ENCODE assay signal across 8 mouse cellular contexts in genomic region chr8:46739956-46740512, GRCm38 (mm10). TPM values are rescaled to one million over a fixed set of nuclear protein-coding genes. Genes with fewer than 3 reads are reported as not detected.
DNase-seq lines count a peak whose midpoint lies in the region; ATAC-seq and TF ChIP-seq lines count a peak whose summit lies in the region.

No protein-coding gene starts in this region.

- H3K36me3 ChIP-seq in forebrain, embryonic 14.5 days (ENCODE audit: control insufficient read depth, insufficient read depth, low read length) = no peaks in the 10 kb centered on the region
- no peaks in the 10 kb centered on the region for H3K36me3 ChIP-seq in intestine, embryonic 16.5 days (ENCODE audit: control insufficient read depth, insufficient read depth, low read length)
- H3K36me3 ChIP-seq in liver, embryonic 14.5 days (replicated peaks; ENCODE audit: control insufficient read depth, insufficient read depth, low read depth) = no peaks in the 10 kb centered on the region

- TF ChIP-seq CTCF in liver, embryonic 14.5 days (IDR thresholded peaks at IDR 0.05; ENCODE audit: low read depth) = no peak

- peak; percentile 45 for DNase-seq in layer of hippocampus, adult 11-12 months (ENCODE audit: low spot score)
- DNase-seq in layer of hippocampus, adult 9-10 months (ENCODE audit: low spot score) = no peak
- DNase-seq in T-cell, adult 2 months (ENCODE audit: low spot score) = peak; percentile 54
- peak; percentile 29 for DNase-seq in forebrain, embryonic 14.5 days (ENCODE audit: low spot score)
- no peak for DNase-seq in liver, embryonic 14.5 days (ENCODE audit: low read depth in 3 of 3, low spot score in 3 of 3)
- peak; percentile 32 for DNase-seq in skeletal muscle tissue, adult 2 months (ENCODE audit: low read depth, low spot score)
- no peak for DNase-seq in cerebellum, adult 9-11 months

- peaks cover 5% of the 10 kb centered on the region; the same call in 1 of the 2 replicates for H3K4me1 ChIP-seq in forebrain, embryonic 14.5 days (ENCODE audit: control insufficient read depth, insufficient read depth, low read length)
- H3K4me1 ChIP-seq in intestine, embryonic 16.5 days (ENCODE audit: control insufficient read depth, insufficient read depth, low read length) = peaks cover 27% of the 10 kb centered on the region
- H3K4me1 ChIP-seq in liver, embryonic 14.5 days (replicated peaks; ENCODE audit: control insufficient read depth in 2 of 2, insufficient read depth in 2 of 2, low read length in 1 of 2) = peaks cover 19 to 35% of the 10 kb centered on the region in 2 experiments

- H3K9ac ChIP-seq in forebrain, embryonic 14.5 days (ENCODE audit: low read length) = peak overlapping the region; percentile 97
- peak overlapping the region; percentile 99 for H3K9ac ChIP-seq in intestine, embryonic 16.5 days (ENCODE audit: low read depth, low read length)
- peak overlapping the region; percentile 92 for H3K9ac ChIP-seq in liver, embryonic 14.5 days (replicated peaks)

- peak overlapping the region; percentile 74 for H3K27ac ChIP-seq in forebrain, embryonic 14.5 days (ENCODE audit: low read depth, low read length)
- peak overlapping the region; percentile 96 for H3K27ac ChIP-seq in intestine, embryonic 16.5 days (ENCODE audit: low read length)
- peak overlapping the region; percentile 86 for H3K27ac ChIP-seq in liver, embryonic 14.5 days

- H3K9me3 ChIP-seq in forebrain, embryonic 14.5 days (replicated peaks; ENCODE audit: control insufficient read depth, low read length) = peaks cover 4% of the 10 kb centered on the region; the same call in 1 of the 2 replicates
- H3K9me3 ChIP-seq in intestine, embryonic 16.5 days (ENCODE audit: control insufficient read depth, low read length) = no peaks in the 10 kb centered on the region
- peaks cover 4% of the 10 kb centered on the region for H3K9me3 ChIP-seq in liver, embryonic 14.5 days (ENCODE audit: control insufficient read depth, low read length)

- peak overlapping the region; percentile 91 for H3K4me3 ChIP-seq in forebrain, embryonic 14.5 days (ENCODE audit: low read depth, low read length)
- peak overlapping the region; percentile 93 for H3K4me3 ChIP-seq in intestine, embryonic 16.5 days (ENCODE audit: low read length)
- H3K4me3 ChIP-seq in liver, embryonic 14.5 days (ENCODE audit: insufficient read depth in 1 of 2, low read depth in 2 of 2, low read length in 2 of 2) = peak overlapping the region; percentile 96 to 97

- no peaks in the 10 kb centered on the region for H3K27me3 ChIP-seq in forebrain, embryonic 14.5 days (replicated peaks; ENCODE audit: control insufficient read depth, insufficient read depth, low read length)
- no peaks in the 10 kb centered on the region for H3K27me3 ChIP-seq in intestine, embryonic 16.5 days (replicated peaks; ENCODE audit: control insufficient read depth, insufficient read depth, low read length)
- H3K27me3 ChIP-seq in liver, embryonic 14.5 days (ENCODE audit: control insufficient read depth, insufficient read depth, low read length) = no peaks in the 10 kb centered on the region

- peak; percentile 1; the same call in 1 of the 2 replicates for ATAC-seq in forebrain, embryonic 14.5 days
- ATAC-seq in intestine, embryonic 16.5 days = no peak
- ATAC-seq in liver, embryonic 14.5 days (ENCODE audit: insufficient read depth) = 0 out of 2 replicates have a peak, but pooled peaks have one; percentile 6

- under 1% methylated on average over 22 of the region's 22 CpGs for WGBS in forebrain, embryonic 14.5 days
- whole genome bisulfite sequencing in intestine, embryonic 16.5 days = under 1% methylated on average over 22 of the region's 22 CpGs
- under 1% methylated on average over 22 of the region's 22 CpGs for WGBS in liver, embryonic 14.5 days (ENCODE audit: insufficient replicate concordance)

- TF ChIP-seq EP300 in liver, embryonic 14.5 days (IDR thresholded peaks at IDR 0.05; ENCODE audit: low read depth) = no peak

- peak overlapping the region; percentile 83 for H3K4me2 ChIP-seq in forebrain, embryonic 14.5 days (ENCODE audit: low read length)
- H3K4me2 ChIP-seq in intestine, embryonic 16.5 days (ENCODE audit: low read depth, low read length) = peak overlapping the region; percentile 77
- H3K4me2 ChIP-seq in liver, embryonic 14.5 days (ENCODE audit: low read depth) = peak overlapping the region; percentile 91

RNA-seq across cellular contexts. Expression of gene Irf2, which starts 0.5 kb away (rescaled TPM):
- 6.2 and 8.4 TPM in 2 replicates for polyA plus RNA-seq in forebrain, embryonic 14.5 days (2014; fragmentation: Nextera tagmentation; extraction: Ambion mirVana)
- 23.4 and 29.0 TPM in 2 replicates for polyA plus RNA-seq in intestine, embryonic 16.5 days (2015; fragmentation: Nextera tagmentation; extraction: Ambion mirVana)
- polyA plus RNA-seq in liver, embryonic 14.5 days (2012; rRNA removed) = 4.0 and 5.8 TPM in 2 replicates
- 11.5 and 11.8 TPM in 2 replicates for polyA plus RNA-seq in liver, embryonic 14.5 days (2014; fragmentation: Nextera tagmentation; extraction: Ambion mirVana)

Comparison
In these comparisons a context has a peak if more than half of its experiments do, and no peak if none do; other contexts are left out.
1. DNase-seq: peak in layer of hippocampus, adult 11-12 months (single experiment), T-cell, adult 2 months (single experiment), forebrain, embryonic 14.5 days (single experiment) and skeletal muscle tissue, adult 2 months (single experiment); none in layer of hippocampus, adult 9-10 months (single experiment), liver, embryonic 14.5 days (0 of 3) and cerebellum, adult 9-11 months (single experiment).
2. Peak in every context shown above with its lines, with median percentiles within 50 percentile points of each other: H3K27ac ChIP-seq, H3K4me2 ChIP-seq, H3K4me3 ChIP-seq and H3K9ac ChIP-seq.